Mouse (Mus musculus) neural tube, embryonic 13.5 days (tissue): ENCODE results near the gene Gse1. TPM values are rescaled to one million over a fixed set of nuclear protein-coding genes. Genes with fewer than 3 reads are reported as not detected.

Experiments
- ATAC-seq: fragments of 200-750 bp; cut with Nextera tagmentation; 2 replicates; pipeline ENCODE4 v1.8.0; 2017; ENCODE audit warnings: low read depth, mild to moderate bottlenecking, moderate TSS enrichment, moderate library complexity
- H3K27ac ChIP-seq: fragments of 300-500 bp; sonication (generic); replicated peaks from 2 replicates; pipeline ENCODE4 v1.5.1; 2015; ENCODE audit warnings: moderate library complexity, mild to moderate bottlenecking, inconsistent platforms
- H3K27me3 ChIP-seq: fragments of 300-500 bp; sonication (generic); 2 replicates; pipeline ENCODE4 v1.6.1; 2015; ENCODE audit warnings: mild to moderate bottlenecking, inconsistent platforms
- H3K36me3 ChIP-seq: fragments of 300-500 bp; sonication (generic); 2 replicates; pipeline ENCODE4 v1.6.1; 2015; ENCODE audit warnings: mild to moderate bottlenecking, inconsistent platforms
- H3K4me1 ChIP-seq: fragments of 300-500 bp; sonication (generic); replicated peaks from 2 replicates; pipeline ENCODE4 v1.6.1; 2015; ENCODE audit warnings: inconsistent platforms
- H3K4me2 ChIP-seq: fragments of 300-500 bp; sonication (generic); 2 replicates; pipeline ENCODE4 v1.6.1; 2015; ENCODE audit warnings: inconsistent platforms, mild to moderate bottlenecking, moderate library complexity
- H3K4me3 ChIP-seq: fragments of 300-500 bp; sonication (generic); 2 replicates; pipeline ENCODE4 v1.5.1; 2015; ENCODE audit warnings: mild to moderate bottlenecking, inconsistent platforms
- H3K9ac ChIP-seq: fragments of 300-500 bp; sonication (generic); 2 replicates; pipeline ENCODE4 v1.6.1; 2015; ENCODE audit warnings: moderate library complexity, mild to moderate bottlenecking, inconsistent platforms
- H3K9me3 ChIP-seq: fragments of 300-500 bp; sonication (generic); 2 replicates; pipeline ENCODE4 v1.6.1; 2016; ENCODE audit warnings: inconsistent platforms
- WGBS: fragments of 180-500 bp; shearing (Covaris S2); methylation state at CpG from one replicate; pipeline ENCODE4 v1.1.7; 2015; 5-methylcytosine and 5-hydroxymethylcytosine counted together
- polyA plus RNA-seq: library from polyadenylated mRNA; unstranded; fragments of >200 nt; fragmentation: Nextera tagmentation; extraction: Ambion mirVana; gene quantifications from 2 replicates; pipeline ENCODE4 v1.2.1, GENCODE M21; 2015

Gse1 gene
- polyA plus RNA-seq, 1 experiment from 2014 or later, result 17.1 TPM

DNA sequence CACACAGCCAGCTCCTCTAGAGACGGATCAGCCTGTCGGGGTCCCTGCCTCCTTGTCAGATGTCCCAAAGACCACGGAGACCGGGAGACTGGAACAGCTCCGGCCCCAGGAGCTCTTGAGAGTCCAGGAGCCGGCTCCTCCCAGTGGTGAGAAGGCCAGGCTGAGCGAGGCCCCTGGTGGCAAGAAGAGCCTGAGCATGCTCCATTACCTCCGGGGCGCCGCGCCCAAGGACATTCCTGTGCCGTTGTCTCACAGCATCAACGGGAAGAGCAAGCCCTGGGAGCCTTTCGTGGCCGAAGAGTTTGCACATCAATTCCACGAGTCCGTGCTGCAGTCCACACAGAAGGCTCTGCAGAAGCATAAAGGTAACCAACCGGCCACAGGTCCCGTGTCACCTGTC, 346.7 kb downstream of the Gse1 start:
- ATAC-seq, result no peak
- Histone ChIP-seq H3K9ac (no peak overlapping the region), H3K27ac (0 out of 2 replicates have a peak overlapping the region, but pooled peaks have one; percentile 13), H3K4me2 (no peak overlapping the region), H3K27me3 (no peaks in the 10 kb centered on the region), H3K4me3 (no peak overlapping the region), H3K4me1 (peaks cover 27% of the 10 kb centered on the region), H3K9me3 (no peaks in the 10 kb centered on the region), H3K36me3 (peaks cover 97% of the 10 kb centered on the region)
- 71% methylated on average over 19 of the region's 19 CpGs for WGBS

DNA sequence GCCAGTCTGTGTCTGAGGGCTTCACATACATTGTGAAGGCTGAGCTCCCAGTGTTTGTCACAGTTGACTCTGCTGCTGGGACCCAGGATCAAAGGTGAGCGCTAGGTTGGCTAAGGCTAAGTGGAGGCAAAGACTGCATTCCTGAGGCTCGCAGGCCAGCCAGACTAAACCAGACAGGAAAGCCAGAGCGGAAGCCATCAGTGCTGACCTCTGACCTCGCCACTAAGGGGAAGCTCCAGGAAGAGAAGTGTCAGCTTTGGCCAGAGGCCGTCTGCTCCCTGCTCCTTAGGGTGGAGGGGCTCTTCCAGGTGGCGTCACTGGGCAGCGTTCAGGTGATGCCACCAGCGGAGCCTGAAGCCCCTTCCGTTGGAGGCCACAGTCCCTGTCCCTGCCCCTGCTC, 347.5 kb downstream of the Gse1 start:
- Histone ChIP-seq H3K9me3 (no peaks in the 10 kb centered on the region), H3K9ac (no peak overlapping the region), H3K27ac (no peak overlapping the region), H3K4me1 (peaks cover 19% of the 10 kb centered on the region), H3K27me3 (no peaks in the 10 kb centered on the region), H3K4me3 (no peak overlapping the region), H3K36me3 (peaks cover 98% of the 10 kb centered on the region), H3K4me2 (no peak overlapping the region)
- ATAC-seq, result no peak
- WGBS, result 70% methylated on average over 9 of the region's 9 CpGs

DNA sequence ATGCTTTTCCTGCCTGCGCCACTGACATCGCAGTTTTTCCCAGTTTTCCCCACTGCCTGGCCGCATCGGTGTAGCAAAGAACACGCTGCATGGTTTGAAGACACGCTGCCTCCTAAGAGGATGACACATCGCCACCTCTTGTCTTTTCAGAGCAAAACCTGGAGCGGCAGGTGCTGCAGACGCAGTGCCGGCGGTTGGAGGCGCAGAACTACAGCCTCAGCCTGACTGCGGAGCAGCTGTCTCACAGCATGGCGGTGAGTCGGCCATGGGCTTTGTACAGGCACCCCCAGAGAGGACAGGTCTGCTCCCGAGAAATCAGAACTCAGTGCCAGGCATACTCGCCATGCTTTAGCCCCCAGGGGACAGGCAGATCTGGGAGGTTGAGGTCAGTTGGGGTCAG, 349.6 kb downstream of the Gse1 start:
- H3K4me1 ChIP-seq, result peaks cover 18% of the 10 kb centered on the region
- no peak for ATAC-seq
- 0 out of 2 replicates have a peak overlapping the region, but pooled peaks have one; percentile 18 for H3K27ac ChIP-seq

DNA sequence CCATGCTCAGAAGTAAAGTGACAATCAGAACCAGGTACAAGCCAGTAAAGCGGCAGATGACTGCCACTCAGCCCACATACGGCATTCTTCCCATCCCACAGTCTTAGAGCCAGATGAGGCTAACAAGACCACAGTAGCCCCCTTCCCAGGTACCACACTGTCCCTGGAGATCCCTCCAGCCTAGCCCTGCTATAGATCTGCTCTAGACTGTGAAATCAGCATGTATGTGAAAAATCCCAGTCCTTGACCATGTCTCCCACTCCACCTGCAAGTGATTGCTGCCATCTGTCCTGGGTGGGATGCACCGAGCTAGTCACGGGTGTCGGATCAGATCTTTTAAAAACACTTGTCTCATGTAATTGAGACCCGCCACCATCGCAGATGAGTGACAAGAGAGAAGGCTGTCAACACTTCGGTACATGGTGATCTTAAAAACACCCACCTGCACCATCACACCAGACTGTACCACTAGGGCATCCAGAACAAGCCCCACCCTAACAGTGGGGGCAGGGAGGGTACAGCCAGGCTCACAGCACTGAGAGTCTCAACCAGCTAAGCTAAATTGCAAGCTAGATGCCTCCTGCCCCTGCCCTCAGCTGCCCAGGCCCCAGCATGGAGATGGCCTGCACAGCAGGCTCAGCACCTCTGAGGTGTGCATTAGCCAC, 352.2 kb downstream of the Gse1 start:
- Histone ChIP-seq H3K9ac (no peak overlapping the region), H3K36me3 (peaks cover 67% of the 10 kb centered on the region)

More for the DNA sequence above, 349.6 kb downstream of the Gse1 start:
- Histone ChIP-seq H3K9me3 (no peaks in the 10 kb centered on the region), H3K27me3 (no peaks in the 10 kb centered on the region), H3K4me2 (no peak overlapping the region), H3K4me3 (no peak overlapping the region), H3K36me3 (peaks cover 94% of the 10 kb centered on the region), H3K9ac (no peak overlapping the region)
- 84% methylated on average over 17 of the region's 17 CpGs for WGBS

DNA sequence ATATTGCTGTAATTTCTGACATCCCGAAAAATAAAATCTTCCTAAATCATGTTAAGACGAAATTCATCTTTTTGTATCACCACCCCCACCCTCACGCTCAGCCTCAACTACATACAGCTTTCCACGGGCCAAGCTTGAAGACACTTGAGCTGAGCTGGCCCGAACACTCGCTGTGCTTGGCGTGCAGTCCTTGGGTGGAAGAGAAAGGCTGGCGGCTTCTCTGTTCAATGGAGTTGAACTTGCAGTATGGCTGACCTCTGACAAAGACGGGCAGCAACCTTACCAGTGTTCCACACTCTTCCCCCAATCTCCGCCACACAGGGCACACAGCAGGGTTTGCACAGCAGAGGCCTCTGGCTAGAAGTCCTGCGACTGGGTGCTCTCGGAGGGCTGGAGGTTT, 353.1 kb downstream of the Gse1 start:
- no peak for ATAC-seq
- peaks cover 59% of the 10 kb centered on the region for H3K36me3 ChIP-seq
- 92% methylated on average over 12 of the region's 12 CpGs for WGBS

More for the DNA sequence above, 352.2 kb downstream of the Gse1 start:
- Histone ChIP-seq H3K9me3 (no peaks in the 10 kb centered on the region), H3K27me3 (no peaks in the 10 kb centered on the region), H3K4me2 (no peak overlapping the region), H3K4me3 (no peak overlapping the region), H3K4me1 (peaks cover 22% of the 10 kb centered on the region), H3K27ac (no peak overlapping the region)
- ATAC-seq, result no peak
- 91% methylated on average over 8 of the region's 8 CpGs for whole genome bisulfite sequencing

DNA sequence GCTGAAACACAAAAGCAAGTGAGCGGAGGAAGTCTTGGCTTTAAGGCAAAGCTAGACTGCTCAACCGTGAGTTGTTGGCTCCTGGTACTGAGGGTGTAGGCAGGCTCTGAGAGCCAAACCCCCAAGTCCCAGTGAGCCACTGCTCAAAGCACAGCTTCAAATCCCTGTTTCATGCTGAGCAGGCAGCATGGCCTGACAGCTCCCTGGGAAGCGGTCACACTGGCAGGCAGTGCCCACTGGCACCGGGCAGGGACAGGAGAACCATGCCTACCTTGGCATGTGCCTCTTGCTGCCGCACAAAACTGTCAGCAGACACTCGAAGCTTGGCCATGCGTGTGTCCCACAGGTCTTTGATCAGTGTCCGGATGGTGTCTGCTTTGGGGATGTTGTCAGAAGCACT, 353.6 kb downstream of the Gse1 start:
- Histone ChIP-seq H3K27ac (peak overlapping the region; percentile 23; the same call in 1 of the 2 replicates), H3K27me3 (no peaks in the 10 kb centered on the region), H3K9ac (no peak overlapping the region), H3K9me3 (no peaks in the 10 kb centered on the region), H3K4me3 (no peak overlapping the region), H3K4me1 (0 out of 2 replicates have a peak, but pooled peaks cover 9% of the 10 kb centered on the region), H3K36me3 (peaks cover 54% of the 10 kb centered on the region), H3K4me2 (no peak overlapping the region)
- ATAC-seq, result no peak
- 91% methylated on average over 8 of the region's 8 CpGs for WGBS

More for the DNA sequence above, 353.1 kb downstream of the Gse1 start:
- H3K9me3 ChIP-seq, result no peaks in the 10 kb centered on the region
- no peak overlapping the region for H3K4me3 ChIP-seq
- no peaks in the 10 kb centered on the region for H3K27me3 ChIP-seq
- H3K9ac ChIP-seq, result no peak overlapping the region
- no peak overlapping the region for H3K4me2 ChIP-seq
- H3K27ac ChIP-seq, result peak overlapping the region; percentile 23; the same call in 1 of the 2 replicates
- H3K4me1 ChIP-seq, result peaks cover 13% of the 10 kb centered on the region

DNA sequence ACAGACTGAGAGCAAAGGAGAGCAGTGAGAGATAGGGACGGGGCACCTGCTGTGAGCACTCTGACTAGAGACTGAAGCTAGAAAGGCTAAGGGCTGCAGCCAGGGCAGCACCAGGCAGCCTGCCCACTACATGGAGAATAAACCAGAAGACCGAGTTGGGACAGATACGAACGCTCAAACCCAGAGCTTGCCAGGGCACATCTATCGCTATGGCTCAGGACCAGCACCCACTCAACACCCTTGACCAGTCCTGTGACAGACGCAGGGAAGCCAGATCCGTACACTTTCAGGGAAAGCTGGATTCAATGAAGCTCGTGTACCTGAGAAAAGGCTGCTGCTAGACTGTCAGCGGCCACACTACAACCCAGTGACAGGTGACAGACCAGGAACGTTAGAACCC, 357.3 kb downstream of the Gse1 start:
- Histone ChIP-seq H3K4me1 (peaks cover 26% of the 10 kb centered on the region), H3K36me3 (peaks cover 19% of the 10 kb centered on the region), H3K9me3 (no peaks in the 10 kb centered on the region), H3K4me3 (no peak overlapping the region), H3K27me3 (no peaks in the 10 kb centered on the region), H3K9ac (no peak overlapping the region), H3K4me2 (no peak overlapping the region), H3K27ac (no peak overlapping the region)
- 91% methylated on average over 10 of the region's 10 CpGs for WGBS
- ATAC-seq, result no peak

DNA sequence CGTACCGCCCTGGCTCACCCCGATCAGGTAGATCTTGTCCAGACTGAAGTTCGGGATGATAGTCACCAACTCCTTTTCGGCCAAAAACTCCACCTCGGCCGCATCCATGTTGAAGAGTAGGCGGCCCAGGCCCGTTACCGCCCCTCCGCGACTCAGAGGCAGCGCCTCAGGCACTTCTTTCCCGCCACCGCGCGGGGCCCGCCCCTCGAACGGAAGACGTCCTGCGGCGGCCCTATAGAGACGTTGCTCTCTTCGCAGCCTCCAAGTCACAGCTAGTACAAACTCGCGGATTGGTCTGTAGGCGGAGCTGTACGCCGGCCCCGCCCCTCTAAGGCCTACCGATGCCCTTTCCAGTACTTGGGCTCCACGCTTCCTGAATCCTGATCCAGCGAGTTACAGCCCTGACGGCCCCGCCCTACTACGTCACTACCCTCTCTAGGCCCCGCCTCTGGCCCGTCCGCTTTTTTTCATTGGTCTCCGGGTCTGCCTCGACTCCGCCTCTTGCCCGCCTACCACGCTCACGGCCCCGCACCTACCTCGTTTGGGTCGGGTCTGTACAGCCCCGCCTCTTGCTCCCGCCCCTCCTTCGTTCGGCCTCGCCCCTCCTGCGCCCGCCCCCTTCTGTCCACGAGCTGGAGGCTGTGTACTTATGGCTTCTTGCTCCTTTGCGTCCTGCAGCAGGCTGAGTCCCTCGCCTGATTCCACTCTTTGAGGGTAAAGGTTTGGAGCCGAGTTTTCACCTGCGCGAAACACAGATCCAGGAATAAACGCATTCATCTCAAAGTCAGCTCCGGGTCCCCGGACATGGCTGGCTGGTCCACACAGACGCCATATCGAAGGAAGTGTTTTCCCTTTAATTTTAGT, 360.9 kb downstream of the Gse1 start, which contains the start of gene Gins2:
Gene Gins2, minus strand, starts transcription at position 397 of the 864 bp plus-strand sequence.
- peaks cover 32% of the 10 kb centered on the region for H3K4me1 ChIP-seq
- under 1% methylated on average over 67 of the region's 67 CpGs for WGBS
- ATAC-seq, result peak; percentile 99
- H3K27me3 ChIP-seq, result no peaks in the 10 kb centered on the region
- H3K36me3 ChIP-seq, result no peaks in the 10 kb centered on the region
- H3K9me3 ChIP-seq, result no peaks in the 10 kb centered on the region
- H3K4me3 ChIP-seq, result peak within 1 kb of the TSS; percentile 47
- peak within 1 kb of the TSS; percentile 71 for H3K4me2 ChIP-seq
- peak within 1 kb of the TSS; percentile 72 for H3K9ac ChIP-seq
- peak within 1 kb of the TSS; percentile 75 for H3K27ac ChIP-seq

DNA sequence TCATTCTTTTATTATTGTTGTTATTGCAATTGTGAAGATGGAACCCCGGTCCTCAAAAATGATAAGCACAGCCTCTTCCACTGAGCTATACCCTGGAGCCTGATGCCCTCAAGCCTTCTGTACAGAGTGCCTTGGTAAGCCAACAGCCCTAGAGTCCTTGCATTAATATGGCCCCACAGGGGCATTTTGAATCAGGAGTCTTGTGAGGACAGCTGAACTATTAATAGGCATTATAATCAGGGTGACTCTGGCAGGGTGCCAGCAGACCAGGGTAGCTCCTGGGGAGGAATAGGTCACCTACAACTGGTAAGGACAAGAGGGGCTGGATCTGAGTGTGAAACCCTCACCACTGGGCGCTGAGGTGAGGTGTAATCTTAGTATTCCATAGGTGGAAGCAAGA, 361.7 kb downstream of the Gse1 start:
- Histone ChIP-seq H3K9me3 (no peaks in the 10 kb centered on the region), H3K27me3 (no peaks in the 10 kb centered on the region), H3K4me2 (peak overlapping the region; percentile 71), H3K4me1 (peaks cover 28% of the 10 kb centered on the region), H3K4me3 (peak overlapping the region; percentile 47), H3K9ac (peak overlapping the region; percentile 68), H3K36me3 (no peaks in the 10 kb centered on the region), H3K27ac (peak overlapping the region; percentile 75)
- no peak for ATAC-seq
- WGBS, result 63% methylated on average over 2 of the region's 2 CpGs

DNA sequence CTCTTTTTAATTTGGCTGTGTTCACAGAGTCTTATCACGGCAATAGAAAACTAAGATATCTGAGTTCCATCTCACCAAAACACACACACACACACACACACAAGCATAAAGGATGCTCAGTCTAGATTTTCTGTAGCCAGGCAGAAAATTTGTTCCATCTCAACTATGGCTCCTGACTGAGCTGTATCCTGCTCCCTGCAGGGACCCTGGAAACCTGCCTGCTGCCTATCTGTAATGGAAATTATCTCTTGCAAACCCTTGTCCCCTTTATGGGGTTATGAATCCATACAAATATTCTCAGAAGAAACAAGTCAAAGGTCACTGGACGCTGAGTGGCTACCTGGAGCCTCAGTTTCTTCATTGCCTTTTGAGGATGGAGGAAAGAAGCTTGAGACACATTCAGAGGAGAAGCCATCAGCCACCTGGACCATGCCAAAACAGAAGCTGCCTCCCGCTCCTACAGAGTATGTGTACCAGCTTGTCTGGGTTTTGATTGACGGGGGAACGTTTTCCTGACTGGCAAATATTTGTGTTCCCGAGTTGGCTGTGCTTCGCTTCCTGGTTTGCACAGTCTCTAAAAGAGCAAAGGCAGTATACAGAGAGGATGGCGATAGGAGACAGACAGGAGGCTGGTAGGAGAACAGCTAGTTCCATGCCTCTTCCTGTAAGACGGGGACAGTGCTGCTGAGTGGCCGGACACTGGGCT, 363.5 kb downstream of the Gse1 start:
- H3K36me3 ChIP-seq, result no peaks in the 10 kb centered on the region
- no peak overlapping the region for H3K4me3 ChIP-seq
- peaks cover 28% of the 10 kb centered on the region for H3K4me1 ChIP-seq
- no peaks in the 10 kb centered on the region for H3K27me3 ChIP-seq
- H3K27ac ChIP-seq, result no peak overlapping the region
- 86% methylated on average over 10 of the region's 10 CpGs for WGBS
- no peak overlapping the region for H3K4me2 ChIP-seq
- no peak for ATAC-seq
- no peak overlapping the region for H3K9ac ChIP-seq
- H3K9me3 ChIP-seq, result no peaks in the 10 kb centered on the region

DNA sequence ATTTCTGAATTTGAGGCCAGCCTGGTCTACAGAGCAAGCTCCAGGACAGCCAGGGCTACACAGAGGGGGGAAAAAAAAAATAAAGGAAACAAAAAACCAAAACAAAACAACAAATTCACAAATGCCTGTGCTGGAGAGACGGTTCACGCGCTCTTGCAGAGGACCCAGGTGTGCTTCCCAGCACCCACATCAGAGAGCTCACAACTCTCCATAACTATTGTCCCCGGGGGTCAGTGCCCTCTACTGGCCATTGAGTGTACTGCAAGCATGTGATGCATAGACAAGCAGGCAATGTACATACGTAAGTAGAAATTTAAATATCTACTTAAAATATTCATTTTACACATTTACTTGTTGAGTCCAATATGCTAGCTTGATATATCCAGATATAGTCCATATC, 366.3 kb downstream of the Gse1 start:
- 90% methylated on average over 5 of the region's 5 CpGs for WGBS
- no peak for ATAC-seq

DNA sequence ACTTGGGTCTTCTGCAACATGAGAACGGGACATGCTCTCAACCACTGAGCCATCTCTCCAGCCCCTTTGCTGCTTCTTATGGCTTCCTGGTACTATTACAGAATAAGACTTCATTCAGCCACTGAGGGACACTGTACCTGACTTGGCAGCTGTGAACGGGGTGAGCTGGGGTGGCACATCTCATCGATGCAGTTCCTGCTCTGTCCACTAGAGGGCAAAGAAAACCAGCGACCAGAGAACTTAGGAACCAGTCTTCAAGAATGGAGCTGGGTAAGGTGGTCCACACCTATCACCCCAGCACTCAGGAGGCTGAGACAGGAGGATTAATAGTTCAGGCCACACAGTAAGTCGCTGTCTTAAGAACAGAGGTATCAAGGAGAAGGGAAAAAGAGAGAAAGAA, 367.7 kb downstream of the Gse1 start:
- no peak overlapping the region for H3K27ac ChIP-seq
- H3K27me3 ChIP-seq, result no peaks in the 10 kb centered on the region
- no peaks in the 10 kb centered on the region for H3K36me3 ChIP-seq
- ATAC-seq, result no peak
- no peak overlapping the region for H3K4me2 ChIP-seq
- H3K9ac ChIP-seq, result no peak overlapping the region
- H3K9me3 ChIP-seq, result no peaks in the 10 kb centered on the region
- H3K4me3 ChIP-seq, result no peak overlapping the region
- 9% methylated on average over 5 of the region's 5 CpGs for WGBS
- peaks cover 15% of the 10 kb centered on the region for H3K4me1 ChIP-seq

More for the DNA sequence above, 366.3 kb downstream of the Gse1 start:
- H3K4me1 ChIP-seq, result peaks cover 21% of the 10 kb centered on the region
- no peaks in the 10 kb centered on the region for H3K27me3 ChIP-seq
- no peak overlapping the region for H3K9ac ChIP-seq
- H3K4me2 ChIP-seq, result no peak overlapping the region
- H3K27ac ChIP-seq, result no peak overlapping the region
- H3K4me3 ChIP-seq, result no peak overlapping the region
- H3K9me3 ChIP-seq, result no peaks in the 10 kb centered on the region
- no peaks in the 10 kb centered on the region for H3K36me3 ChIP-seq
